Mouse (Mus musculus) granulocyte monocyte progenitor cell, adult 5-6 weeks (primary cell): Measurements from ENCODE around the gene Myo1d. TPM values are rescaled to one million over a fixed set of nuclear protein-coding genes. Genes with fewer than 3 reads are reported as not detected.

ENCODE experiments used
- ATAC-seq: replicated peaks from 2 replicates; pipeline ENCODE4 v1.8.0; 2016; ENCODE audit warnings: mild to moderate bottlenecking, moderate TSS enrichment, inconsistent platforms; ENCODE audit not compliant: poor library complexity, severe bottlenecking
- total RNA-seq, 2 experiments: library from RNA; stranded (forward) in 1 of 2; stranded (reverse) in 1 of 2; fragments of 200-712, 200-1000 nt in 1 of 2; fragments of >200 nt in 1 of 2; fragmentation: Nextera tagmentation in 1 of 2; gene quantifications; 2 replicates each; pipeline ENCODE4 v1.2.3; 2014 to 2017

Gene Myo1d
- total RNA-seq, 2 experiments from 2014 or later, result 0.46 to 1.7 TPM

DNA sequence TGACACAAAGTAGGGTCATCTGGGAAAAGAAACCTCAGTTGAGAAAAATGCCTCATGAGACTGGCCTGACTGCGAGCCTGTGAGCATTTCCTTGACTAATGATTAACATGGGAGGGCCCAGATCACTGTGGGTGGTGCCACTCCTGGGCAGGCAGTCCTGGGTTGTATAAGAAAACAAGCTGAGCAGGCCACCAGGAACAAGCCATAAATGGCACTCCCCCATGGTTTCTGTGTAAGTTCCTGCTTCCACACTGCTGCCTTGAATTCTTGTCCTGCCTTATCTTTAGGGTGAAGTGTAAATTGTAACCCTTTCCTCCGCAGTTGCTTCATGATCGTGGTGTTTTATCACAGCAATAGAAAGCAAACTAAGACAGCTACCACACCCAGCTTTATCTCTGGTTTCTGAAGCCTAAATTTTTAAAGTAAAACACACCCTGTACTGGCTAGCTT is 4.5 kb upstream of the Myo1d start:
- ATAC-seq, result no peak

- ATAC-seq, result no peak
Observed at GRCm38 (mm10) chr11:80783460-80783859, 3.6 kb upstream of the Myo1d start.

DNA sequence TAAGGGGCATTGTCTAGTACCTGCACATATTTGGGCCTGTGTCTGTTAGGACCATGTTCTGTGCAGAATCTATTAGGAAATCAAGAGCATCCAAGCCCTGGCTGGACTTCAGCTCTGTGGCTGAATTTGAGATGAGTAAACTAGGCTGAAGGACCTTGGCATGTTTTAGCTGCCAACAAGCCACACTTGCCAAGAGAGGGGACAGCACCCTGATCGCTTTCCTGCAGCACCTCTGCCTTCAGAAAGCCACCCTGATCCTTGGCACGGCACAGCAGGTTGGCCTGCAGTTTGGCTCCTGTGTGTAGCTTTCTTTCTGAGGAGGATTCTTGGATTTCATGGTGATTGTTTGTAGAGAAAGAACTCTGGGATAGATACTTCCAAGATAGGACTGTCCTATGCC is 1.7 kb upstream of the Myo1d start:
- ATAC-seq, result no peak

- ATAC-seq, result no peak
Observed at GRCm38 (mm10) chr11:80778916-80779526, 804 bp downstream of the Myo1d start.

DNA sequence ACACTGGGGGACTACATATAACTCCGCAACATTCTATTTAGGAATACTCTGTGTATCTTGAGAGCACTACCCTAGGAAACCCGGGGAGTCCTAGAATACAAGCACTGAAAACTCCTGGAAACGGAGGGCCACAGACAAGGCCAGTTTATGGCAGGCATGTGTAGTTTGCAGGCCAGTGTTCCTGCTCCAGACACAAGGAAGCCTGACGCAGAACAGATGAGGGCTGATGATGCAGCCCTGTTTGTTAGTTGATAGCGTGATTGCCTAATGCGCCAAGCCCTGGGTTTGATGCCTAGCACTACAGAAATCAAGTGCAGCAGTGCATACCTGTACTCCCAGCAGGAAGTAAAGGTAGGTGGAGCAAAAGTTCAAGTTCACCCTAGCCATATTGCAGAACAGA is 1.7 kb downstream of the Myo1d start:
- no peak for ATAC-seq

DNA sequence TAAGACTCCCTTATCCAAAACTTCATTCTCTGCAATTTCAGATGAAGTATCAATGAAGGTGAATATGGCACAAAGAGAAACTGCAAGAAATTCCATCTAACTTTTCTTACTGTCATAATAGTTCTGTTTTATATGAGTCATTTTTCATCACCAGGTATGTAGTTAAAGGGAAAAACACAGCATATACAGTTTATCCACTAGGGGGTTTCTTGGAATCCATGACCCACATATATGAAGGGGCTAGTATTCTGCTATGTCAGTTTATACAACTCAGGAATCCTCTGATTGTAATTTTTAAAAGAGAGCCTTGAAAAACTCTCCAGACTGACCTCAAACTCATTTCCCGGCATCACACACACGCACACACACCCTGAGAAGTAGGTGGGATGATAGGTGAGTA is 2.1 kb downstream of the Myo1d start:
- ATAC-seq, result no peak

GRCm38 (mm10) chr11:80775535-80775934 is 4.3 kb downstream of the Myo1d start:
- ATAC-seq, result no peak

DNA sequence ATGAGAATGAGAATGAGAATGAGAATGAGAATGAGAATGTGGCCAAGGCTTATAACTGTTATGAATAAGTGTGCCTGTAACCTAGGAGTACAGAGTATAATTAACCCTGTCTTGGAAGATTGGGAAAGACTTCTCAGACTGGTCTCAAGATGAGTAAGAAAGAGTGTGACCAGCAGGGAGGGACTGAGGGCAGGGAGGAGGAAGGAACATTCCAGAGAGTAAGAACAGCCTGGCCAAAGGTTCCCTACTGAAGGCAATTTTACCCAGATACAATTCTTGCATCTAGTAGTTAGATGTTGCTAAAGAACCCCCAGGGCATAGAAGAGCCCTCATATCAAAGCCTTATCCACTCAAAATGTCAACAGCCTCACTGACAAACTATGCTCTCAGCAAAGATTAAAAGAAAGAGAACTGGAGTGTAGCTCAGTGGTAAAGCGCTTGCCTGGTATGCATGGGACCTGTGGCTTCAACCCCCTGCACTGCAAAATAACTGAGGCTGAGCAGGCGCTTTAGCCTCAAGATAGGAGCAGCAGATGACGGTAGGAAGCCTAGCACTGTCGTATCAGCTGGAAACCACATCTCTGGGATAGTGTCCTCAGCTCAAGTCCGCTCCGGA is 7.1 kb downstream of the Myo1d start:
- ATAC-seq, result no peak

GRCm38 (mm10) chr11:80771596-80772250 is 8.1 kb downstream of the Myo1d start:
- no peak for ATAC-seq

DNA sequence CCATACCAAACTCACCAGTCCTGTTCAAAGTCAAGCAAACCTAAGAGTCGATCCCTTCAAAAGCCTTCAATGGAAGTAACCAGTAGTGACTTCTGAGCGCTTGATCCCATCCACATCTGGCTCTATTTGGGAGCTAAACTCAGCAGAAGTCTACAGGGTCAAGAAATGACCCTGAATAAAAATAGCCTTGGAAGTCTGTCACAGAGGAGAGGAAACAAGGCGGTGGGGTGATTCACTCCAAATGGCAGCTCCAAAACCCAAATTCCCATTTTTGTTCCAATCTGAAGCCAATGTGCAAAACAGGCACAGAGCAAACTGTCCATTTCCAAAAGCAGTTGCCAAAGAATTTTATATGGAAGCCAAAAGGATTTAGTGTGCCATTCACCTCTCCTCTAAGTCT is 8.6 kb downstream of the Myo1d start:
- ATAC-seq, result no peak

- no peak for ATAC-seq
Observed at GRCm38 (mm10) chr11:80767320-80767617, 12.6 kb downstream of the Myo1d start.

GRCm38 (mm10) chr11:80766472-80767319 is 13.1 kb downstream of the Myo1d start:
- no peak for ATAC-seq

- ATAC-seq, result no peak
Observed at GRCm38 (mm10) chr11:80766068-80766467, 13.8 kb downstream of the Myo1d start.

GRCm38 (mm10) chr11:80762066-80762465 is 17.8 kb downstream of the Myo1d start:
- no peak for ATAC-seq

- ATAC-seq, result no peak
Observed at GRCm38 (mm10) chr11:80761285-80761974, 18.4 kb downstream of the Myo1d start.

DNA sequence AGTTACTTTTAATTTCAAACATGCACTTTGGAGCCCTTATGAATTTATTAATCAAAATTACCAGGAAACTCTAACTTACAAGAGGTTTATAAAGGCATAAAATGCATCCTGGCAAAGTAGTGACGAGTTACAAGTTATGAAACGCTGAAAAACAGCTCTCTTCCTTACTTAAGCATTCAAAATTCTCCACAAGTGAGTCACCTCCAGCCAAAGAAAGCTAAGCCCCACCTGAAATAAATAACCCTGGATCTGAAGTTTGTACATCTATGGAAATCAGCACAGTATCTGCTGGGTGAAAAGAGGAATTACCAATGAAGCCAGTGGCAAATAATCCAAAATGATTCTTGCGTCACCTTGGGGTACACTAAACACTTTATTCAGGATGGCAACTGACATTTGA is 20.8 kb downstream of the Myo1d start:
- ATAC-seq, result no peak

DNA sequence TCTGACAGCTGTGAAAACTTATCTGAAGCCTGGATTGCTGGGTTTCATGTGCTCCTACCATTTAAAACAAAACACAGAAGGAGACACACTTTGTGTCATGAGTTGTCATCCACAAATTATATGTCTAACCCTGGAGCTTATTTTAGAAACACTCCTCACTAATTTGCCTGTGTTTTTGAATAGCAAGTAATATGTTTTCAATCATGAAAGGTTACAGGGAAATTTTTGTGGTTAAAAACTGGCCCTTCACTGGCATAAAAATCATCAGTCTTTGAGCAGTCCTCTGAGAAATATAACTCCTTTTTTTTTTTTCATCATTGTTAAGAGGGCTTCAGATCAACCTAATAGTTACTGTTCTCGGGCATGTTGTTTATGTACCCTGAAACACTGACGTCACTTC is 25.6 kb downstream of the Myo1d start:
- no peak for ATAC-seq

DNA sequence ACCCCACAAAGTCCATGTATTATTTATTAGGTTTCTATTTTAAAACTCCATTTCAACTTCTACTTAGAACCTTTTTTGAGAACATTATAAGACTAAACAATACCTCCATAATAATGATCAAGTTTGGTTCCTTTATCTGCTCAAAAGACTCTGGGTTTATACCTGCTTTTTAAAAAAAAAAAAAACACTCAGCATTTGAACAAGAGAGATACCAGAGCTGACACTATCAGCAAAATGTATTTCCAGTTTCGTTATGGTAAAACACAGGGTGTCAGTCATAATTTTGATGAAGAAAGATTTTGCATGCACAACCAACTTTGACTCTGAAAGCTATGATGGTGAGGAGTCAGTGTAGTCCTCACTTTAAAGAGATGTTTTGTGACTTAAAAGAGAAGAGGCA is 28.7 kb downstream of the Myo1d start:
- ATAC-seq, result no peak

GRCm38 (mm10) chr11:80749187-80749586 is 30.6 kb downstream of the Myo1d start:
- ATAC-seq, result no peak

- ATAC-seq, result no peak
Observed at GRCm38 (mm10) chr11:80745426-80745825, 34.4 kb downstream of the Myo1d start.
